Mouse (Mus musculus): ENCODE measurements around the gene Cbwd1.

GRCm38 (mm10) chr19:25002032-25002431, 40.6 kb upstream of the Cbwd1 start:
- no peak for TF ChIP-seq CTCF (IDR thresholded peaks at IDR 0.05; ENCODE audit: borderline replicate concordance, extremely low read depth, insufficient read depth, insufficient read length)
- TF ChIP-seq POLR2A (IDR thresholded peaks at IDR 0.05; ENCODE audit: borderline replicate concordance, extremely low read depth, insufficient read depth, insufficient read length, poor library complexity, severe bottlenecking): no peak
